Mouse (Mus musculus): Measurements from ENCODE around the gene Cpsf6. TPM values are rescaled to one million over a fixed set of nuclear protein-coding genes. Genes with fewer than 3 reads are reported as not detected.

Gene Cpsf6
- polyA plus RNA-seq (2015; fragmentation: Nextera tagmentation; extraction: Ambion mirVana), result 203 and 210 TPM in 2 replicates

DNA sequence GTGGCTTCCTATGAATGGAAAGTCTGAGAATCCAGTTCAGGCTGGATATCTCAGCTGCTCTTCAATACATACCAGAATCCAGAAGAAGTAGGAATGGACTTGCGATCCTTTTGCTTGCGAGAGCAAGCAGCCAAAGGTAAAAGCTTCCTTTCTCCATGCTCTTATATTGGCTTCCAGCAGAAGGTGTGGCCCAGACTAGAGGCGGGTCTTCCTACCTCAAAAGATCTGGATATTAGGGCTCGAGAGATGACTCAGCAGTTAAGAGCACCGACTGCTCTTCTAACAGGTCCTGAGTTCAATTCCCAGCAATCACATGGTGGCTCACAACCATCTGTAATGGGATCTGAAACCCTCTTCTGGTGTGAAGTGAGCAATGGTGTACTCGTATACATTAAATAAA lies at the start of gene Cpsf6:
Gene Cpsf6, minus strand, starts transcription at position 108 of the 400 bp plus-strand sequence.
- Histone ChIP-seq H3K9me3 (no peaks in the 10 kb centered on the region), H3K9ac (replicated peaks) (no peak within 1 kb of the TSS), H3K27ac (no peak within 1 kb of the TSS), H3K4me3 (replicated peaks) (no peak within 1 kb of the TSS), H3K27me3 (no peaks in the 10 kb centered on the region), H3K4me1 (replicated peaks) (peaks cover 10% of the 10 kb centered on the region), H3K36me3 (no peaks in the 10 kb centered on the region), H3K4me2 (replicated peaks) (no peak within 1 kb of the TSS)
- no peak for ATAC-seq
- 88% methylated on average over 6 of the region's 6 CpGs for WGBS

DNA sequence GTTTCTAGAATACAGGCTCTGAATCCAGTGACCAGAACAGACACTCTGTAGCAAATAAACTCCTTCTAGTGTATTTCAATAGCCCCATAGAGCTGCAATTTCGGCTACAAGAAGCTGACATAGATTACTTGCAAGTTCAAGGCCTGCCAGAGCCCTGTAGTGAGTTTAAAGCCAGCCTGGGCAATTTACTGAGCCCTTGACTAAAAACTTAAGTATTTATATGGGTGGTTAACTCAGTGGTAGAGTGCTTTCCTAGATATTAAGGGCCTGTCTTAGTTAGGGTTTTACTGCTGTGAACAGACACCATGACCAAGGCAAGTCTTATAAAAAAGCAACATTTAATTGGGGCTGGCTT lies 46.8 kb upstream of the Cpsf6 start:
- WGBS, result 91% methylated on average over 1 of the region's 1 CpGs
- Histone ChIP-seq H3K4me2 (replicated peaks) (no peak overlapping the region), H3K4me1 (replicated peaks) (peaks cover 10% of the 10 kb centered on the region), H3K9me3 (no peaks in the 10 kb centered on the region), H3K4me3 (replicated peaks) (no peak overlapping the region), H3K27me3 (peaks cover 13% of the 10 kb centered on the region), H3K9ac (replicated peaks) (no peak overlapping the region), H3K27ac (no peak overlapping the region), H3K36me3 (no peaks in the 10 kb centered on the region)
- no peak for ATAC-seq

DNA sequence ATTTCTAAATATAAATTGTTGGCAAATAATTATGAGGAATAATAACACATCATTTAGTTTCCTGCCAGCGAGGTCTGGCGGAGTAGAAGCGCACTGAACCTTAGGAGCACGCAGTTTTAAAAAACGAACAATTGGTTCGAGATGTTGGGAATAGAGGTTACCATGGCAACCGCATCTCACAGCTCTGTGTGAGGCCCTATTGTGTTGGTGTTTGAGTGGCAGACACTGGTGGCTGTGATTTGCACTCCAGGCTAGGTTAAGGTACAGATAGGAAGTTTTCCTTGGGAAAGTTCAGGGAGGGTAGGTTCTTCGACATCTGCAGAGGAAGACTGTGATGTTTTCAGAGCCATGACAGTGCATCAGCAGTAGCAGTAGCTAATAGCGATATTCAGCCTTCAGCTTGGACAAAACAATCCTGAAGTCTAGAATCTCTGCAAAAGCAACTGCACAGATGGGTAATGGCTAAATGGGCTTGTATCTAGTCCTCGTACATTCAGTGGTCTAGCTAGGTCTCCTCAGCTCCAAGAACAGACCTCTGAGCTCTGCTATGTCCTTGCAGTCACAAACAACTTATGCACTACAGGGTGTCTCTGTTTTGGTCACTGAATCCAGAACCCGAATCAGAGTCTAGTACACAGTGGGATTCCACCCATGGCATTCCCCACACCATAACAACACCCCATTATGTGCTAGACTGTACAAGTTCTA lies 46.2 kb upstream of the Cpsf6 start:
- H3K4me3 ChIP-seq (replicated peaks), result no peak overlapping the region
- H3K9ac ChIP-seq (replicated peaks), result no peak overlapping the region
- WGBS, result 24% methylated on average over 11 of the region's 11 CpGs
- H3K27ac ChIP-seq, result no peak overlapping the region; the same call in 1 of the 2 replicates
- peaks cover 10% of the 10 kb centered on the region for H3K4me1 ChIP-seq (replicated peaks)
- no peak overlapping the region for H3K4me2 ChIP-seq (replicated peaks)
- no peaks in the 10 kb centered on the region for H3K36me3 ChIP-seq
- peaks cover 13% of the 10 kb centered on the region for H3K27me3 ChIP-seq
- no peaks in the 10 kb centered on the region for H3K9me3 ChIP-seq
- ATAC-seq, result peak; percentile 90

DNA sequence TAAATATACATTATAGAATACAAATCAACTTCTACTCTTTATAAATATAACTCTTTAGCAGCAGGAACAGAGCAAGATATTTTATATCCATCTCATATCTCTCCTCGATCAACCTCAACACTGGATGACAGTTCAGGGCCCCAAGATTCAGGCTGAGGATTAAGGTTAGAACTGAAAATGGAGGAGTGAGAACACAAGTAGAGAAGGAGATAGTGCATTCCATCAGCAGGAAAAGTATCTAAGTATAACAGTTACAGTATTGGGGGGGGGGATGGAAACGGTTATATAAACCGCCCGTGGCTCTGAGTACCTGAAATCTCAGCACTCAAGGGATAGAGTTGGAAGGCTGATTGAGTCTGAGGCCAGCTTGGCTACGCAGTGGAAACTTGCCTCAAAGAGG lies 45.2 kb upstream of the Cpsf6 start:
- Histone ChIP-seq H3K4me2 (replicated peaks) (no peak overlapping the region), H3K27ac (no peak overlapping the region), H3K9ac (replicated peaks) (no peak overlapping the region), H3K4me3 (replicated peaks) (no peak overlapping the region), H3K27me3 (peaks cover 13% of the 10 kb centered on the region), H3K9me3 (no peaks in the 10 kb centered on the region), H3K4me1 (replicated peaks) (peaks cover 10% of the 10 kb centered on the region), H3K36me3 (no peaks in the 10 kb centered on the region)
- WGBS, result 92% methylated on average over 5 of the region's 5 CpGs
- ATAC-seq, result no peak

DNA sequence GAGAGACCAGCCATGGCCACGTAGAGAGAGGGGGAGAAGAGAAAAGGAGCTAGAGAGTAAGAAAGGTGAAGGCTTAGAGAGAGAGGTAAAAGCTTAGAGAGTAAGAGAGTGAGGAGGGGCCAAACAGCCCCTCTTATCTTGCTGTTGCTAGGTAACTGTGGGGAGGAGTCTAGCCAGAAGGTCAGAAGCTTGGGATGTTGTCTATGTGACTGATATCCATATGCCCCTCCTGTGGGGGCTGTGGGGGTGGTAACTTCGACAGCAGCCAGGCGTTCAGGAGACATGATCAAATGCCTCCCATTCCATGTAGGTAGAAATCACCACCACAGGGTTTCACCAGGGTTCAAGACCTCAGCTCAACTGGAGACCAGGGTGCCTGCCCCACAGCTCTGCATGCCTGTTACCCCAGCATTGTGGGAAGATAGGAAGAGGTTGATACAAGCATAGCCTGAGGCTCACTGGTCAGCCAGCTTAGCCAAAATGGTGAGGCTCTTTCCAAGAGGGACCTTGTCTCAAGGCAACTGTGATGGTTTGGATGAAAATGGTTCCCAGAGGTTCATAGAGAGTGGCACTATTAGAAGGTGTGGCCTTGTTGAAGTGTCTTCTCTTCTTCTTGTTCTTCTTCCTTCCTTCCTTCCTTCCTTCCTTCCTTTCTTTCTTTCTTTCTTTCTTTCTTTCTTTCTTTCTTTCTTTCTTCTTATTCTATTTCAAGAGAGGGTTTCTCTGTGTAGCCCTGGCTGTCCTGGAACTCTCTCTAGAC lies 44.5 kb upstream of the Cpsf6 start:
- Histone ChIP-seq H3K27me3 (peaks cover 13% of the 10 kb centered on the region), H3K4me1 (replicated peaks) (peaks cover 10% of the 10 kb centered on the region), H3K36me3 (no peaks in the 10 kb centered on the region), H3K27ac (no peak overlapping the region), H3K4me3 (replicated peaks) (no peak overlapping the region), H3K9ac (replicated peaks) (no peak overlapping the region), H3K4me2 (replicated peaks) (no peak overlapping the region), H3K9me3 (no peaks in the 10 kb centered on the region)
- WGBS, result 81% methylated on average over 3 of the region's 3 CpGs
- no peak for ATAC-seq

DNA sequence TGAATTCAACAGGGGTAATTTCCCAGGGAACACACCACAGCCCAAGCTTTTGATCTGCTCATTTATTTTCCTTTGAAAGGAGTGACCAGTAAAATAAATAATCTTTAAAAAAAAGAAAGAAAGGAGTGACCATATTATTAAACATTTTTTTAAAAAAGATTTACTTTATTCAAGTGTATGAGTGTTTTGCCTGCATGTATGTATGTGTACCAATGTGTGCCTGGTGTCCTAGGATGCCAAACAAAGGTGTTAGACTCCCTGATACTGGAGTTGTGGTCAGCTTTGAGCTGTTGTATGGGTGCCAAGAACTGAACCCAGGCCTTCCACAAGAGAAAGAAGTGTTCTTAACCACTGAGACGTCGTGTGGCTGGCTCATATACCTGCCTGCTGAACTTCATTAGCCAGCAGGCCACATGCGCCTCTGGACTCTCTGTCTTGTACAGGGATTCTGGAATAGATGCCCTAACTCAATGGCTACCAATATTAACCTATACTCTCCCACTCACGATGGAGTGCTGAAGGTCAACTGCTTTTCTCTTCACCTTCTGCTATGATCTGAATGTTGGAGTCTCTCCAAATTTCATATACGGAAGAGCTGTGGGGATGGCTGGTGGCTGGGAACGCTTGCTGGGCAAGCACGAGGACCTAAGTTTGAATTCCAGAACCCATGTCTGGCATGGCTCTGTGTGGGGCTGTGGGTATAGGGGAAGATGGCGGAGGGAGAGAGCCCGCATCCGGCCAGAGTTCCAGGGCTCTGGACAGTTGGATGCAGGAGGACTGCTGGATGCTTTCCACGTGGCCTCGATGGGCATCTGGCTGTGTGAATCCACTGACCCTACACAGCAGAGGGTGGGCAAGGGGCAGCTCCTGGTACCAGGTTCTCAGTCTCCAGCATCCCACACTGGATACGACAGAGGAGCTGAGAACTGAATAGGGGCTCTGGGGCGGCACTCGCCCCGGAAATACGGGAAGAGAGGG lies 43.5 kb upstream of the Cpsf6 start:
- no peak for ATAC-seq
- H3K9ac ChIP-seq (replicated peaks), result no peak overlapping the region
- H3K4me2 ChIP-seq (replicated peaks), result no peak overlapping the region
- 86% methylated on average over 17 of the region's 17 CpGs for WGBS
- H3K27me3 ChIP-seq, result peaks cover 13% of the 10 kb centered on the region
- no peak overlapping the region for H3K4me3 ChIP-seq (replicated peaks)
- H3K27ac ChIP-seq, result no peak overlapping the region
- H3K36me3 ChIP-seq, result no peaks in the 10 kb centered on the region
- no peaks in the 10 kb centered on the region for H3K9me3 ChIP-seq
- peaks cover 16% of the 10 kb centered on the region for H3K4me1 ChIP-seq (replicated peaks)

DNA sequence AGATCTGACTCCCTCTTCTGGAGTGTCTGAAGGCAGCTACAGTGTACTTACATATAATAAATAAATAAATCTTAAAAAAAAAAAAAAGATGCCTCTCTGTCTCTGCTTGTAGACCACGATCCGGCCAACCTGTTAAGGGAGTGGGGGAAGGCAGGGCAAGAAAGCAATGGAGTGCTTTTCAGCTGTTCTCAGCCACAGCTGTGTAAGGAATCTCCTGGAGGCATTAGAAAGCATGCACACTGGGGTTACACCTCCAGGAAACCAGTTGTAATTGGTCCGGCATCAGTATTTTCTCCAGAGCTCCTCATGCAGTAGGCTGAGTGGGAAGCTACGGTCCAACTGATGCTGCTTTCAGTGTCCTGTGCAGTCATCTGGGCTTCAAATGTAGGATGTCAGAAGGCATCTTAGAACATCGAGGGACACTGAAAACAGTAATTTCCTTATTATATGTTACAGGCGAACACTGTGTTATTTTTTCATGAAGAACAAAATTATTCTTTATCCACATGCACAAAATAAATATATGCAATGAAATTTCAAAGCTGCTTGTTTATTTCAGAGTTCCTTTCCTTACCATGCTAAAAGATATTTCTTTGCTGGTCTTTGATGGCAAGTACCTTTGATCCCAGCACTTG lies 42.5 kb upstream of the Cpsf6 start:
- Histone ChIP-seq H3K27me3 (peaks cover 13% of the 10 kb centered on the region), H3K27ac (no peak overlapping the region), H3K4me2 (replicated peaks) (no peak overlapping the region), H3K9ac (replicated peaks) (no peak overlapping the region), H3K4me3 (replicated peaks) (no peak overlapping the region), H3K36me3 (no peaks in the 10 kb centered on the region), H3K9me3 (no peaks in the 10 kb centered on the region), H3K4me1 (replicated peaks) (peaks cover 26% of the 10 kb centered on the region)
- ATAC-seq, result no peak
- WGBS, result 85% methylated on average over 6 of the region's 6 CpGs

DNA sequence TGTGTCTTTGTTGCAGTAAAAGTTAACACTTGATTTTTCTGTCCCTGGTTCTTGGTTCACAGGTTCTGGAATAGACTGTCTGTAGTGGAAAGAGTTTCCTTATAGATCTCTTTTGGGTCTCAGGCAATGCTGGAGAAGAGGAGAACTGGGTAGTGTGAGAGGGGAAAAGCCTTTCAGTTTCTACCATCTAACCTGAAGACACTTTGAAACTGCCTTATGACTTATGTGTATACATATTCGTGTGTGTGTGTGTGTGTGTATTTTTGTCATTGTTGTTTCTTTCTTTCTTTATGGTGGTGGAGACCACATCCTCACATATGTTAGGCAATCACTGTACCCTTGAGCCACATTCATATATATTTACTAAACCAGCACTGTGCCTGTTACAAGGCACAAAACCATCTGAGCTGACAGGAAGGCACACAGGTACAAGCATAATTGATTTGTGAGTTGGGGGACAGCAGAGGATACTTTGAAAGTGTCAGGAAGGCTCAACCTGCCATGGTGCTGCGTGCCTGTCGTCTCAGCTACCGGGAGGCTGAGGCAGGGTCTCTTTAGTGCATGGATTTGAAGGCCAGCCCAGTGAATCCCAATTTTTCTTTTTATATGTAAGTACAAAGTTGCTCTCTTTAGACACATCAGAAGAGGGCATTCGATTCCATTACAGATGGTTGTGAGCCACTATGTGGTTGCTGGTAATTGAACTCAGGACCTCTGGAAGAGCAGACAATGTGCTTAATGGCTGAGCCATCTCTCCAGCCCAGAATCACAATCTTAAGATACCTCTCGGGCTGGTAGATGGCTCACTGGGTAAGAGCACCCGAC lies 41.7 kb upstream of the Cpsf6 start:
- Histone ChIP-seq H3K4me3 (replicated peaks) (no peak overlapping the region), H3K4me1 (replicated peaks) (peaks cover 30% of the 10 kb centered on the region), H3K36me3 (no peaks in the 10 kb centered on the region), H3K27ac (no peak overlapping the region), H3K9me3 (no peaks in the 10 kb centered on the region), H3K4me2 (replicated peaks) (no peak overlapping the region), H3K27me3 (peaks cover 13% of the 10 kb centered on the region), H3K9ac (replicated peaks) (no peak overlapping the region)
- WGBS, result 85% methylated on average over 7 of the region's 7 CpGs
- ATAC-seq, result no peak

DNA sequence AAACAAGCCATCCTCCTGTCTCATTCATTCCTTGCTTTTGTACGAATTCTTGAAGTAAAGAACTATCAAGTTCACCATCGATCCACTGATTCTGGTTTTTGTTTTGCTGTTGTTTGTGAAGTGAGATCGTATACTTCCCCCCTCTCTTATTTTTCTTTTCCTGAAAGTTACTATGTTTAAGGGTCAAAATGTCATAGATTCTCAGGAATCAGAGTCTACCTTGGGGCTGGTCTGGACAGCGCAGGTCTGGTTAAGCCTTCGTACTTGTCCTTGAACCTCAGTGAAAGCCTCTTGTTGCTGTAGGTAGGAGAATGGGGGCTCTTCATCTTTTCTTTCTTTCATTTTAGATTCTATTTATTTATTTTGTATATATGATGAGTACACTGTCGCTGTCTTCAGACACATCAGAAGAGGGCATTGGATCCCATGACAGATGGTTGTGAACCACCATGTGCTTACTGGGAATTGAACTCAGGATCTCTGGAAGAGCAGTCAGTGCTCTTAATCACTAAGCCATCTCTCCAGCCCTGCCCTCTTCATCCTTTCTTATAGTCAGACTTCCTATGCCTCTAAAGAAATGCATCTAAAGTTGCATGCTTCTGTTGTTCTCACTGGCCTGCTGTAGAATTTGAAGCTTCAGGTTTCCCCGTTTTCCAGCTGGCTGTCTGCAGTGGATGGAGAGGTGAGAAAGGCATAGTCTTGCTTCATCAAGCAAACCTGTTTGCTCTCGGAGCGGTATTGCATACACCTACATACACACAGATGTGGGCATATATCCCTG lies 40.9 kb upstream of the Cpsf6 start:
- ATAC-seq, result no peak
- no peak overlapping the region for H3K27ac ChIP-seq
- H3K9me3 ChIP-seq, result no peaks in the 10 kb centered on the region
- no peak overlapping the region for H3K4me3 ChIP-seq (replicated peaks)
- H3K4me1 ChIP-seq (replicated peaks), result peaks cover 22% of the 10 kb centered on the region
- 88% methylated on average over 9 of the region's 9 CpGs for WGBS
- H3K36me3 ChIP-seq, result no peaks in the 10 kb centered on the region
- H3K27me3 ChIP-seq, result peaks cover 13% of the 10 kb centered on the region
- no peak overlapping the region for H3K9ac ChIP-seq (replicated peaks)
- H3K4me2 ChIP-seq (replicated peaks), result no peak overlapping the region

DNA sequence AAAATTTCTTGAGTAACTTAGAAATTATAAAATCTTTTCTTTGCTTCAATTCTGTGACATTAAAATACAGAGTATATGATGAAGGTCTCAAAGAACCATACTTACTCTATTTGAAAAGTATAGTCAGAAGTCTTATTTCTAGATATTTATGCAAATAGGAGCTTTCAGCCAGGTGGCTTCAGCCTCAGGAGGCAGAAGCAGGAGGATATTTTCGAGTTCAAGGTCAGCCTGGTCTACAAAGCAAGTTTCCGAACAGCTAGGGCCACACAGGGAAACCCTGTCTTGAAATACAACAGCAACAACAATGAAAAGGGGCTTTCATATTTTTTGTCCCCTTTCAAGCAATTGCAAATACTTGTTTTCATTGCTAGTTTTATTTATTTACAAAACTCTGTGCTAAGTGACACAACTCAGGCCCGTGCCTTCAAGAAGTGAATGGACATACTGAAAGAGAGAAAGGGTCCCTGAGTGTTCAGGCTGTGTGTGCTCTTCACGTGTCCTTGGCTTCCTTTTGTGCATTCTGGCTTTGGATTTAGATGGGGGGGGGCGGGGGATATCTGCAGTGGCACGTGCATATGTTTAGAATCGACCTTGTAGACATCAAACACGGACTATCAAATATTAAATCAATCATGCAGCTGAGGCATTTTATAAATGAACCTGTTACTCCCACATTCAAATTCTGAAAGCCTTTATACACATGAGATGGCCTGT lies 39.9 kb upstream of the Cpsf6 start:
- WGBS, result 69% methylated on average over 8 of the region's 8 CpGs
- no peaks in the 10 kb centered on the region for H3K36me3 ChIP-seq
- H3K9me3 ChIP-seq, result no peaks in the 10 kb centered on the region
- H3K4me1 ChIP-seq (replicated peaks), result peaks cover 19% of the 10 kb centered on the region
- no peak overlapping the region for H3K27ac ChIP-seq
- H3K27me3 ChIP-seq, result peaks cover 13% of the 10 kb centered on the region
- no peak for ATAC-seq
- H3K4me3 ChIP-seq (replicated peaks), result no peak overlapping the region
- H3K4me2 ChIP-seq (replicated peaks), result no peak overlapping the region
- no peak overlapping the region for H3K9ac ChIP-seq (replicated peaks)

All from midbrain, embryonic 13.5 days (tissue).